Mouse (Mus musculus) forebrain, embryonic 14.5 days (tissue): ENCODE data around the gene Arhgef26. TPM values are rescaled to one million over a fixed set of nuclear protein-coding genes. Genes with fewer than 3 reads are reported as not detected.
A peak's percentile ranks its signal among the peaks of the same experiment; 100 is the strongest.

Experiments used
- ATAC-seq: fragments of 200-750 bp; cut with Nextera tagmentation; 2 replicates; pipeline ENCODE4 v1.8.0; 2017; ENCODE audit warnings: mild to moderate bottlenecking, moderate library complexity
- DNase-seq: peaks from one replicate; pipeline ENCODE4 v3.0.0-alpha.2; 2015; ENCODE audit warnings: low spot score
- H3K27ac ChIP-seq: fragments of 300-500 bp; sonication (generic); 2 replicates; pipeline ENCODE4 v1.5.1; 2014; ENCODE audit warnings: low read depth, mild to moderate bottlenecking, control low read depth, low read length, moderate library complexity
- H3K27me3 ChIP-seq: fragments of 300-500 bp; sonication (generic); replicated peaks from 2 replicates; pipeline ENCODE4 v1.6.1; 2014; ENCODE audit warnings: low read length, control low read depth, mixed read lengths; ENCODE audit not compliant: control insufficient read depth, insufficient read depth
- H3K36me3 ChIP-seq: fragments of 300-500 bp; sonication (generic); 2 replicates; pipeline ENCODE4 v1.6.1; 2014; ENCODE audit warnings: low read length, control low read depth; ENCODE audit not compliant: control insufficient read depth, insufficient read depth
- H3K4me1 ChIP-seq: fragments of 300-500 bp; sonication (generic); 2 replicates; pipeline ENCODE4 v1.6.1; 2014; ENCODE audit warnings: antibody characterized with exemption, low read length, control low read depth; ENCODE audit not compliant: control insufficient read depth, insufficient read depth
- H3K4me2 ChIP-seq: fragments of 300-500 bp; sonication (generic); 2 replicates; pipeline ENCODE4 v1.6.1; 2014; ENCODE audit warnings: mild to moderate bottlenecking, control low read depth, low read length
- H3K4me3 ChIP-seq: fragments of 300-500 bp; sonication (generic); 2 replicates; pipeline ENCODE4 v1.5.1; 2014; ENCODE audit warnings: low read depth, low read length, control low read depth
- H3K9ac ChIP-seq: fragments of 300-500 bp; sonication (generic); 2 replicates; pipeline ENCODE4 v1.6.1; 2014; ENCODE audit warnings: mild to moderate bottlenecking, low read length, control low read depth, moderate library complexity
- H3K9me3 ChIP-seq: fragments of 300-500 bp; sonication (generic); replicated peaks from 2 replicates; pipeline ENCODE4 v1.6.1; 2016; ENCODE audit warnings: low read length, control low read depth, mixed read lengths; ENCODE audit not compliant: control insufficient read depth
- WGBS: fragments of 180-500 bp; shearing (Covaris S2); extraction: QIAGEN DNeasy Blood & Tissue Kit; methylation state at CpG from one replicate; pipeline ENCODE4 v1.1.7; 2014; 5-methylcytosine and 5-hydroxymethylcytosine counted together
- polyA plus RNA-seq: library from polyadenylated mRNA; unstranded; fragments of >200 nt; fragmentation: Nextera tagmentation; extraction: Ambion mirVana; gene quantifications from 2 replicates; pipeline ENCODE4 v1.2.1, GENCODE M21; 2014

Gene Arhgef26
- polyA plus RNA-seq, 1 experiment from 2014 or later, result 7.2 TPM

DNA sequence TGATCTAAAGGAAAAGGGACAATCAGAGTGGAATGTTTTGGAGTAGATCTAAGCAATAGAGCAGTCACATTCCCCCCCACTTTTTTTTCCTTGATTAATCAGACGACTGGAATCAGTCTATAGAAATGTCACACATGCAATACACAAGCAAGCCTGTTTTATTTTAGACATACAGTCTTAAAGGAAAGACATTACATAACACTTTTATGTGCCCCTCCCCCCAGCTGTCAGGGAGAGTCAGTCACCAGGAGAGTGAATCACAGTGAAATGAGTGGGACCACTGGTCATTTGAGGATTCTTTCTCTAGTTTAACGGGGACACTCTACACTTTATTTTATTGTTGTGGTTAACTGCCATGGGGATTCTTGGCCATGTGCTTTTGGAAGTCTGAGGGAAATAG, 2.7 kb downstream of the Arhgef26 start:
- H3K27me3 ChIP-seq, result no peaks in the 10 kb centered on the region
- peak overlapping the region; percentile 81 for H3K4me2 ChIP-seq
- DNase-seq (peak; percentile 22), ATAC-seq (no peak)
- peaks cover 8% of the 10 kb centered on the region for H3K4me1 ChIP-seq
- H3K27ac ChIP-seq, result no peak overlapping the region
- H3K4me3 ChIP-seq, result peak overlapping the region; percentile 70
- H3K36me3 ChIP-seq, result no peaks in the 10 kb centered on the region
- no peaks in the 10 kb centered on the region for H3K9me3 ChIP-seq
- 9% methylated on average over 2 of the region's 2 CpGs for WGBS
- H3K9ac ChIP-seq, result no peak overlapping the region

DNA sequence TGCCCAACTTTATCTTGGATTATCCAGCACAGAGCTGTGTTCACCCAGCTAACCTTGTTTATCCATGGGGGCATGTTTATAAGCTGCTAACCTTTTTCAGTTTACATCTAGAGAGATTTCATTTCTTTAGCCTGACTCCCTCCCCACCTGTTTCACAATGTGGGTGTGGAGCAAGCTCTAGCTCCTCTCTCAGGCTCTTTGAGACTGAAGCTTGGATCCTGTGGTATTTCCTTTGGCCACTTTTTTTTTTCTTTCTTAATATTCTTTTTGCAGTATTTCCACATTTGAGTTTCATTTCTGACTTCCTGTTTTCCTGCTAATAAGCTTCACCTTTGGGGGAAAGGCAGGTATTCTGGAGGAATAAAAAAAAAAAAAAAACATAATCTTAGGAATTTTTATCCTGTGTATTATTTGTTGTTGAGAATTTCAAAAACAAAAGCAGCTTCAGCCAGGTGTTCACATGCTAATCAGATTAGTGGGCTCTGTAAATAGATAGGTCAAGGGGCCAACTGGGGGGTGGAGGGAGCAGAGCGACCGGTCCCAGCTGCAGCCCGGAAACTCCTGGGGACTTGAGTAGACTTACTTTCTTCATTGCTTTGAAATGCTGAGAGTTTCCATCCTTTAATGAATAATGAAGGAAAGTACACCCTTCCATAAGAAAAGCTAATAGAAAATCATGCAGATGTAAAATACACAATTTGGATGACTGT, 3.5 kb downstream of the Arhgef26 start:
- H3K36me3 ChIP-seq, result no peaks in the 10 kb centered on the region
- H3K4me1 ChIP-seq, result peaks cover 8% of the 10 kb centered on the region
- peak overlapping the region; percentile 81 for H3K4me2 ChIP-seq
- 40% methylated on average over 3 of the region's 3 CpGs for WGBS
- no peaks in the 10 kb centered on the region for H3K9me3 ChIP-seq
- no peak overlapping the region for H3K9ac ChIP-seq
- no peaks in the 10 kb centered on the region for H3K27me3 ChIP-seq
- H3K4me3 ChIP-seq, result 0 out of 2 replicates have a peak overlapping the region, but pooled peaks have one; percentile 70
- DNase-seq, result no peak
- no peak overlapping the region for H3K27ac ChIP-seq
- ATAC-seq, result no peak

DNA sequence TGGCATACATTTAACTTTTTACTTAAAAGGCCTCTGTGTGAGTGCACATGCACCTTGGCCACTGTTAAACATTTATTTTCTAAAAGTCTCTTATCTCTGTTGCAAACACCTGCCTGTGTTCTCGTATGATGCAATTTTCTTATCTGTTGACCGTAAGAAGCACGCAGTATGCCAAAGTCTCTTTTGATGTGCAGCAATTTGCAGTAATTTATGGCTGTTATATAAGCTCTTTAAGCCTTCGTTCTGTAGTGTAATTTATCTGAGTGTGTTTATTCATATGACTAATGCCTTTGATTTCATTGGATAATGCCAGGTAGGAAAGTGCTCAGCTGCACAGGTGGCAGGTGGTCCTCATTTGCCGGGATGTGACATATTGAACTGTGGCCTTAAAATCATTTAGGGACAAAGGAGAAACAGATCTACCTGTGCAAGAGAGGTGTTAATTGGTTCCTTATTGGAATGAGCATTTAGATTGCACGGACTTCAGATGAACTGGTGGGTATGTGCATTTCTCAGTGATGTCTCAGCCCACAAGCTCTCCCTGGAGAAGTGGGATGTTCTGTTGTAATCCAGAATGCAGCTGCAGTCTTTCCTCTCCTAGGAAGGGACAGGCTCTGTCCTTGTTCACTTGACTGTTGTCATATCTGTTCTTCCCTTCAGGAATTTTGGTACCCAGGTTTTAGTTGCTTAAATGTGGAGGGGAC, 10.5 kb downstream of the Arhgef26 start:
- H3K36me3 ChIP-seq, result no peaks in the 10 kb centered on the region
- DNase-seq, result no peak
- H3K9me3 ChIP-seq, result no peaks in the 10 kb centered on the region
- no peak for ATAC-seq
- no peak overlapping the region for H3K9ac ChIP-seq
- 83% methylated on average over 6 of the region's 6 CpGs for WGBS
- no peak overlapping the region for H3K4me2 ChIP-seq
- H3K4me1 ChIP-seq, result no peaks in the 10 kb centered on the region
- no peak overlapping the region for H3K4me3 ChIP-seq
- H3K27ac ChIP-seq, result no peak overlapping the region
- H3K27me3 ChIP-seq, result no peaks in the 10 kb centered on the region

DNA sequence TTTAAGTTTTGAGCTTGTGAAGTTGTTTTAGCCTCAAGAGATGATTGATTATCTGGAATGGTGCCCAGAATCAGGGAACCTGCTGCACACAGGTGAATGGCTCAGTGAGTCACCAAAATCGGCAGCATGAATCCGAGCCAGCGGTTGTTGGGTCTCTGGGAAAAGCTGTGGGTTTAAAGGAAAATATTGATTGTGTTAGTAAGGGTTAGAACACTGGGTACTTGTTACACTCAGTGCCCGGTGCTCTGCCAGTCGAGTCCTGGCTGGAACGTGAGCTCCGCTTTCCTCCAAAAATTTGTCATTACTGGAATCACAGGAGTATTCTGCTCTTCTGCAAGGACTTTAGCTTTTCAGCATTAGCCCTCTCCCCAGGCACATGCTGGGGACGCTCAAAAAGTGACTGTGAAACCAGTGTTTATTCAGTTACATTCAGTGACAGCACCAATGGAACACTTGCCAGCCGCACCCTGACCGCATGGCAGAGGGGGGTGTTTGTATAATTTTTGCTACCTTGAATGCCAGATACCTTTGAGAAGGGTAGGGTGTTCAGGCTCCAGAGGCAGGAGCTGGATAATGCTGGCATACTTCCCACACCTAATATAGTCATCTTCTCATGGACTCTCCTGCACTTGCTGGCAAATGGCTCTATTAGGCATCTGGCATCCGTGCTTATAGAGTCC, 11.2 kb downstream of the Arhgef26 start:
- Histone ChIP-seq H3K27me3 (no peaks in the 10 kb centered on the region), H3K4me1 (no peaks in the 10 kb centered on the region), H3K36me3 (no peaks in the 10 kb centered on the region), H3K4me2 (no peak overlapping the region), H3K9me3 (no peaks in the 10 kb centered on the region), H3K27ac (no peak overlapping the region), H3K9ac (no peak overlapping the region), H3K4me3 (no peak overlapping the region)
- WGBS, result 81% methylated on average over 11 of the region's 11 CpGs
- no peak for DNase-seq
- no peak for ATAC-seq

DNA sequence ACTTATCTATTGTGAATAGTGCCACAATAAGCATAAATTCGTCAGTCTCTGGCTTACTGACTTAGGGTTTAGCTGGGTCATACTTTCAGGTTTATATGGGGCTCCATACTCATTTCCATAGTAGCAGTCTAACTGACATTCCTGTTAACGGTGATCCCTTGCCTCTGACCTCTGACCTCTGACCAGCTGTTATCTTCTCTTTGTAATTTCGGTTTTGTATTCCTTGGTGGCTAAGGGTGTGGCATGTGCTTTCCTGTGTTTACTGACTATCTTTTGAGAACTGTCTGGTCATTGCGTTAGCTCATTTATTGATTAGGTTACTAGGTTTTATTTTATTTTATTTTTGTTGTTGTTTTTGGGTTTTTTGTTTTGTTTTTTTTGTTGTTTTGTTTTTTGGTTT, 13.9 kb downstream of the Arhgef26 start:
- 81% methylated on average over 4 of the region's 4 CpGs for WGBS
- no peak for DNase-seq

DNA sequence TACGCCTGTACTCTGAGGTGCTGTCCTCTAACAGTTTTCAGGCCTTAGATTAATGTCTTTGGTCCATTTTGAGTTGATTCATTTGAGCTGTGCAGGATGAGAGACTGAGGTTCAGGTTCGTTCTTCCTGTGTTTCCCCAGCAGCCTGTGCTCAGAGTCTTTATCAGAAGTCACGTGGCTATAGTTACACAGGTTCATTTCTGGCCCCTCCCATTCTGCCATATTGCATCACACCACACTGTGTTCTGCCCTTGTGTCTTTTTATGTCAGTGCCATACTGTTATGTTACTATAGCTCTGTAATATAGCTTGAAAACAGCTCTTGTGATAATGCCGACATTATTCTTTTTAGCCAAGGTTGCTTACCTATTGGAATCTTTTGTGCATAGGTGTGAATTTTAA, 14.7 kb downstream of the Arhgef26 start:
- Histone ChIP-seq H3K4me3 (no peak overlapping the region), H3K4me1 (no peaks in the 10 kb centered on the region), H3K27me3 (no peaks in the 10 kb centered on the region), H3K9ac (no peak overlapping the region), H3K9me3 (no peaks in the 10 kb centered on the region), H3K4me2 (no peak overlapping the region), H3K27ac (no peak overlapping the region), H3K36me3 (no peaks in the 10 kb centered on the region)
- 92% methylated on average over 4 of the region's 4 CpGs for WGBS
- no peak for ATAC-seq
- no peak for DNase-seq

More for the DNA sequence above, 13.9 kb downstream of the Arhgef26 start:
- ATAC-seq, result no peak
- no peak overlapping the region for H3K27ac ChIP-seq
- no peaks in the 10 kb centered on the region for H3K9me3 ChIP-seq
- no peak overlapping the region for H3K9ac ChIP-seq
- no peaks in the 10 kb centered on the region for H3K27me3 ChIP-seq
- H3K36me3 ChIP-seq, result no peaks in the 10 kb centered on the region
- H3K4me2 ChIP-seq, result no peak overlapping the region
- no peak overlapping the region for H3K4me3 ChIP-seq
- H3K4me1 ChIP-seq, result no peaks in the 10 kb centered on the region

DNA sequence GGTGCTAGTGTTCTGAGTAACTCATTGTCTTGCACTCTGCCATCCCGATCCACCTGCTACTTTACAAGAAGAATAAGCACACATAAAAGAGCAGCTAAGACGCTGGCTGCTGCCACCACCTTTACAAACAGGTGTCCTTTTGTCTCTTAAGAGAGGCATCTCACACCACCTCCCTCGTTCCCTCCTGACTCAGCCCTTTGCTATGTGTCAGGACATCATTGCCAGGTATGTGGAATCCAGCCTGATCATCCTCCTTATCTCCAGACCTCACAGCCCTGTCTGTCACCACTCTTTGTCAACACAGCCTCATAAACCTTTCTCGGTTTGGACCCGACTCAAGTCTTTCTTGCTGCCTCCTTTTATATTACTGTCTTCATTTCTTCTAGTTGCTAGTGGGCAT, 29.7 kb downstream of the Arhgef26 start:
- Histone ChIP-seq H3K4me2 (no peak overlapping the region), H3K4me3 (no peak overlapping the region), H3K4me1 (no peaks in the 10 kb centered on the region), H3K27ac (no peak overlapping the region), H3K9ac (no peak overlapping the region), H3K27me3 (no peaks in the 10 kb centered on the region), H3K36me3 (no peaks in the 10 kb centered on the region), H3K9me3 (no peaks in the 10 kb centered on the region)
- ATAC-seq (no peak), DNase-seq (no peak)
- WGBS, result 90% methylated on average over 5 of the region's 5 CpGs

DNA sequence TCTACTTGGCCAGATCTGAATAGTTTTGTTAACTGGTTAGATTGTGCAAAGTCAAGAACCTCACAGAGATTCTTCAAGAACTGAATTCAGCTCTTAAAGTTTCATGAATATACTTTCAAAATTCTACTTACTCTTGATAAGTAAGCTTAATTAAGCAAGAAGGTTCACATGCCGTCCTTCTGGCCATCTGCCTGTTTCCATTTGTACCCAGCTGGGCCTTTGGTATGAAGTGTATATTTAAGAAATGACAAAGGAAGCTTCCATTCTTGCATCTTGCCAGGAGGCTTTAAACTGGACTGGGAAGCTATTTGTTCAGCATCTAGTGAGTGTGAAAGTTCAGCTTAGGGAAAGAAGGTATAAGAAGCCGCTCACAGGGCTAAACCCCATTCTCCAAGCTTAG, 34.7 kb downstream of the Arhgef26 start:
- H3K27me3 ChIP-seq, result no peaks in the 10 kb centered on the region
- no peaks in the 10 kb centered on the region for H3K9me3 ChIP-seq
- H3K4me2 ChIP-seq, result no peak overlapping the region
- no peaks in the 10 kb centered on the region for H3K36me3 ChIP-seq
- H3K27ac ChIP-seq, result no peak overlapping the region
- H3K4me3 ChIP-seq, result no peak overlapping the region
- peak; percentile 11 for DNase-seq
- WGBS, result 60% methylated on average over 2 of the region's 2 CpGs
- no peak overlapping the region for H3K9ac ChIP-seq
- H3K4me1 ChIP-seq, result no peaks in the 10 kb centered on the region
- no peak for ATAC-seq

DNA sequence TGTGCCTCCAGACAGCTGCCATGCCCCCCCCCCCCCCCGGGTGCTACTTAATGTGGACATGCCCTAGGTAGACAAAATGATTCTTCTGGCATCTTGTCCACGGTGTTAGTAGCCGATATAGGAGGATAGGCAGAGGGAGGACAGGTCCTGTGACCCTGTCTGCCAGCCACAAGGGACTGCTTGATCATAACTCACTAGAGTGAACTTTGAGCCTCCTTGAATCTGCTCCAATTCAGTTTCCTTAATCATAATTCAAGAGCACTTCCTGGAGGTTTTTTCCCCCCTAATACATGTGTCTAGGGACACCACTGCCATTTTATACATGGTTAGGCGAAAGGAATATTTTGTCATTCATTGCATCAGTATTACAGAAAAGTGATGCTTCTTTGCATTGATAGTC, 36.2 kb downstream of the Arhgef26 start:
- H3K4me2 ChIP-seq, result no peak overlapping the region
- H3K27me3 ChIP-seq, result no peaks in the 10 kb centered on the region
- H3K9me3 ChIP-seq, result no peaks in the 10 kb centered on the region
- no peaks in the 10 kb centered on the region for H3K4me1 ChIP-seq
- H3K27ac ChIP-seq, result no peak overlapping the region
- 93% methylated on average over 4 of the region's 4 CpGs for WGBS
- no peak overlapping the region for H3K9ac ChIP-seq
- no peak for ATAC-seq
- H3K4me3 ChIP-seq, result no peak overlapping the region
- no peaks in the 10 kb centered on the region for H3K36me3 ChIP-seq
- DNase-seq, result no peak
